Mouse (Mus musculus) stomach, postnatal 0 days (tissue): ENCODE results near the gene Lcn2.

Source experiments
- CTCF ChIP-seq: IDR thresholded peaks from 2 replicates; pipeline ENCODE4 v1.5.1; 2016; ENCODE audit warnings: antibody characterized with exemption, low read depth, mild to moderate bottlenecking, moderate library complexity
- EP300 ChIP-seq: optimal IDR thresholded peaks from 2 replicates; pipeline ENCODE3; 2016; ENCODE audit warnings: antibody characterized with exemption

DNA sequence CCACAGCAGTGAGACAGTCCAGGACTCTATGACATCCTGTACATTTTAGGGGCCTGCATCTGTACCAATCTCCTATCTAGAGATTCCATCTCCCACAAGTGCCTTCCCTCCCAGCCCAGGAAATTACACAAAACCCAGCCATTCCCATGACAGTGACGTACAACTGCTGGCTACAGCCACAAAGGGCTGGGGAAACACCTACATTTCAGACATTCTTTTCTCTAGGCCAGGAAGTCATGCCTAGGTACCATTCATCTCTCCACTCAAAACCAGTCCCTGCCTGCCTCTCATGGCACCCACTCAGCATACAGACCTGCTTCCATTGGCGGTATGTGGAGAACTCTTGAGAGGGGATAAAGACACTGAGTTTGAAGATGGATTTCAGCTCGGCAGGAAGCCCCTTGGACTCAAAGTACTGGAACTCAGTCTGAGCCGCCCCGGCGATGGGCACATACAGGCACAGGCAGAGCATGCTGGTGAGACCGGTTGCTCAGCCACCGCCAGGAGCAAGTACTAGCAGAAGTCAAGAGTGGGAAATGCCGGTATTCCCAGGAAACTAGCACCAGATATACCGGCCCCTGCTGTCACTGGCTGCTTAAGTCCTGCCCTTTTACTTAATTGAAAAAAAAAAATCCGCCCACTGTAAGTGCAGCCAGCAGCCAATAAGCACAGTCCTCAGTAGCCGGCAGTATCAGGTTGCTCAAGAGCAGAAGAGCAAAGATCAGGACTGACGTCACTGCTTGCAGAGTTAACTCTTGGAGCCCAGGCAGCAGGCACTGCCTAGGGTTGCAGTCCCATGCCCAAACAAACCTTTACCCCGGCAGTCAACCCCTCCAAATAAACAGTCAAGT lies 35.7 kb upstream of the Lcn2 start:
- TF ChIP-seq CTCF: peak; percentile 46
- peak; percentile 84 for TF ChIP-seq EP300
